Mouse (Mus musculus) heart, postnatal 10 days (tissue): ENCODE measurements around the gene Syne1. TPM values are rescaled to one million over a fixed set of nuclear protein-coding genes. Genes with fewer than 3 reads are reported as not detected.

Experiments used
- DNase-seq, 2 experiments: peaks; one replicate each; pipeline ENCODE4 v3.0.0; 2021
- intact Hi-C: fragments of 180-260 bp; cut with DNase I; formaldehyde crosslinking; loops from one replicate; pipeline ENCODE4 v1.15.1; 2025
- total RNA-seq, 2 experiments: library from RNA; stranded (reverse); gene quantifications; 2 replicates each; pipeline ENCODE4 v1.2.3; 2021

The Syne1 gene
- total RNA-seq, 2 experiments from 2014 or later = 76.4 to 85.9 TPM

DNA sequence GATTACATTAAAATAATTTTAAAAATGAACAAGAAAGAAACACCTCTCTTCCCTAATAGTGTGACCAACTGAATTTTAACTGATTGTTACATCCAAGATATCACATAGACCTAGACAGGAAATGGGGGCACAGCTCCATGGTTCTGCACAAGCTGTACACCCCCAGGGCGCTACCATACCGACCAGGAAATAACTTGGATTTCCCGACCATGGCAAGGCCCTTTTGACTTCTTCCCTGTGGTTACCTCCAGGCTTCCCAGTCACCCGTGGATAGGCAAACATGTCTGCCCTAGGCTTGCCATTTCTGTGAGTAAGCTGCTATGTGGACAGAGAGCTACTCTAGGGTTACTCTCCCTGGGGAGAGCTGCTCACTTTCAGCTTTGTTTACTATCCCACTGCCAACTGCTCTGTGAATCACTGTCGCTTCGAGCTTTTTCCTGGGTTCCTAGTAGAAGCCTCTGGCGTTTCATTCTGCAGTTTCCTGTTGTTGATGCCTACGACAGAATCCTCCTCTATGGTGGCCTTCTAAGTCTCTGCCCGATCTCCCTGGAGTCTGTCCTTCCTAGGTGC is 373.8 kb downstream of the Syne1 start:
- DNase-seq = no peak
- intact Hi-C loops = no loop called here

DNA sequence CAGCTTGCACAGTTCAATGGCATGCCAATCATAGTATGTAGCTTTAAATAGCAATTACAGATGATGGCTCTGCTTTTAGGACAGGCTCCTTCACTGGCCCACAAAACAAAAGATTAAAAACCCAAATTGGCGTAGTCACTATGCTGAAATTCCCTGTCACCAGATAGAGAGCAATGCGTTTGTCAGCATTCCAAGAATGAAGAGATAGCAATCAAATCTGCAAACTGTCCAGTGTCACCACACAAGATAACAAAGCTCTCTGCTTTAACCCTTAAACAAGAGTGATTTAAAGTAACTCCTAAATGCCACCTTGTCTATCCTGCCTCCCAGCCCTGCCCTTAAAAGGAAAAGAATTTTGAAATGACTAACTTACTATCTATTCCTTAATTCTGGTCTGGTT is 374.9 kb downstream of the Syne1 start:
- intact Hi-C loops = no loop called here
- DNase-seq = no peak

DNA sequence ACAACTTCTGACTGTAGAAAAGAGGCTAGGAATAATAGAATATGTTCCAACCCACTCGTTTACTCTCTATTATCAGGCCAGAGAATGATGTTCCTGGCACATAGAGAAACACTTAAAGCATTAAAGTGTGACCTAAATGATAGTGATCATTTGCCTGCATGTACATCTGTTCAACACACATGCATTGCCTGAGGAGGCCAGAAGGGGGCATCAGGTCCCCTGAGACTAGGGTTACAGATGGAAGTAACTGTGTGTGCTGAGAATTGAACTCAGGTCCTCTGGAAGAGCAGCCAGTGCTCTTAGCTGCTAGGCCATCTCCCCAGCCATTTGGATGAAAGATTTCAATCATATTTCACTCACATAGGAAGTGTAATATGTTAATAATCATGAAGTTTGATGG is 380.9 kb downstream of the Syne1 start:
- intact Hi-C loops = no loop called here
- no peak for DNase-seq

DNA sequence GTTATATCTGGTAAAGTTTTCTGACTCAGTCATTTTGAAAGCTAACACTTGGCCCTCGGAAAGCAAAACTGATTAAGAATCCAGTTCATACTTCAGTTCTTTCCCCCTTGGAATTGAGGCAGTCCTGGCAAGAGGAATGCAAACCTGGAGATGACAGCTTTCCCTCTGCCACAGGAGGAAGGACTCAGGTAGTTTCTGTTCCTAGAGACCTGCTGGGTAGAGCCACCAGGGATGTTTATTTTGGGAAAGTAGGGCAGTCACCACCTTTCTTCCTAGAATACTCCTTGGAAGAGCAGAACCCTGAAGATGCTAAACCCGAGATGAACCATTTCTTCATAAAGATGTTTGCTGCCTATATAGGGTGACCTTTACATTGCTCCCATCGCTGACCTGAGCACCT is 383.8 kb downstream of the Syne1 start:
- no peak for DNase-seq
- intact Hi-C loops = loop anchor here (10.0 kb wide), 1 partner anchor 763 kb away; no protein-coding TSS in a partner anchor

DNA sequence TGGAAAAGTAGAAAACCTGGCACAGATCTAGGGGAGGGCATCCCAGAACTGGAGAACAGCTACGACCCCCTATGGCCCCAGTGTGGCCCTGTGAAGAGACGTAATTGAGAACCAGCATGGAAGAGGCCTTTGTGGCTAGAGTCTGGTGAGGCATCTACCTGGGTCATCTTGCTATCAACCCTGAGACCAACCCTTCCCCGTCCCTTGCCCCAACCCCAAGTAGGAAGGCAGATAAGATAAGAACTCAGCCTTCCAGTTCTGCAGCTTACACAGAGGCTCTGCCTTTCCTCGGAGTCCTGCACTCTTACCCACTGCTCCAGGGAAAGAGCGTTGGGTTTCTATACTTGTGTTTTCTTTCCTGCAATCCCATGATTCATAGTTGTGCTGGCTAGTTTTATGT is 385.8 kb downstream of the Syne1 start:
- intact Hi-C loops = loop anchor here (10.0 kb wide), 1 partner anchor 761 kb away; no protein-coding TSS in a partner anchor
- DNase-seq = no peak

DNA sequence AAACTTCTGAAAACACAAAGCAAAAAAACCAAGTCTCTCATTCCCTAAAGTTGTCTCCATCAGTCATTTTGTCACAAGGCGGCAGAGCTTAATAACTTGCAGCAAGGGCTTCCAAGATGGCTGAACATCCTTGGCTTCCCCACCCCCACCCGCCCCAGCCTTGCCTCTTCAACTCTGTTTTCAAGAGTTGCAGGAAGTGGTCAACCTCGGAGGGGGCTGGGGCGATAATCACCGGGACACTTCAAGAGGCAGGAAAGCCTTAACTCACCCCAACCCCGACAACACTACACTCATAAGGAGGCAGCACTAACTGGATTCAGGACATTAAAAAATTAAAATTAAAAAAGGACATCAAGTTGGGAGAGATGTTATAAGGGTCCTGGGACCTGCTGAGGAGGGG is 387.5 kb downstream of the Syne1 start:
- no peak for DNase-seq
- intact Hi-C loops = loop anchor here (5.0 to 10.0 kb wide), 2 partner anchors 491 to 759 kb away; no protein-coding TSS in a partner anchor

DNA sequence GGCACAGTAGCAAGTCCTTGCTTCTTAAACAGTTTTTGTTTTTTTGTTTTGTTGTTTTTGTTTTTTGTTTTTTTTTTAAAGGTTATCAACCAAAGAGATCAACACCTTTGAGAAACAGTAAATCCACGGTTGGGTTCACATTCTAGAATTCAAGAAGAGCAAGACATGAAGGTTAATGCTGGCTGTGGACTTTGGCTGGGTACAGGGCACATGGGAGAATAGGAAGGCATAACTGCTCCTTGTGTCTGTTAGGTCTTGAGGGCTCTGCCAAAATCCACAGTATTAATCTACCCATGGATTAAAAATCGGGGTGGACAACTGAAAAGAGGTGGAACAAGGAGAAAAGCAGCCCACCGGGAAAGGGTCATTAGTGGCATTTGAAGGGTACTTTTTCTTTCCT is 388.0 kb downstream of the Syne1 start:
- no peak for DNase-seq
- intact Hi-C loops = loop anchor here (5.0 to 10.0 kb wide), 2 partner anchors 491 to 758 kb away; no protein-coding TSS in a partner anchor

DNA sequence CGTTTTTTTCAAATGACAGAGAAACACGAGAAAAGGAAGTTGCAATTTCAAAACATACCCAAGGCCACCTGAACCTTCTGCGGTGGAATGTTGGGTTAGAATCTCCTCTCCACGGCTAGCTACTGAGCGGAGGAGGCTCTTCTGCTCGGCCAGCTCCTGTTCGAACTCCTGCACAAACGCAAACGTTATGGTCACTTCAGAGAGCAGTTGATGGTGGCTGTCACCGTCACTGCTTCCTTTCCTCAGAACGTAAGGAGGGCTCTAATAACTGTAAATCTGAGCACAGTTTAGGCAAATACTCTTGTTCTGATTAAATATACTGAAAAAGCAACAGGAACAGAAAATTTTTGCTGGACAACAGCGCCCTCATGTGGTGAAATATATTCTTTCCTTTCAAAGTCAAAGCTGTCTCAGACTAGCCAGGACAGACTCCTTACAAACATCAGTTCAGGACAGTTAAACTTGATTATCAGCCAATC is 389.8 kb downstream of the Syne1 start:
- intact Hi-C loops = loop anchor here (2.0 to 10.0 kb wide), 3 partner anchors 489 to 757 kb away; no protein-coding TSS in a partner anchor
- peak; percentile 57 to 82 for DNase-seq

DNA sequence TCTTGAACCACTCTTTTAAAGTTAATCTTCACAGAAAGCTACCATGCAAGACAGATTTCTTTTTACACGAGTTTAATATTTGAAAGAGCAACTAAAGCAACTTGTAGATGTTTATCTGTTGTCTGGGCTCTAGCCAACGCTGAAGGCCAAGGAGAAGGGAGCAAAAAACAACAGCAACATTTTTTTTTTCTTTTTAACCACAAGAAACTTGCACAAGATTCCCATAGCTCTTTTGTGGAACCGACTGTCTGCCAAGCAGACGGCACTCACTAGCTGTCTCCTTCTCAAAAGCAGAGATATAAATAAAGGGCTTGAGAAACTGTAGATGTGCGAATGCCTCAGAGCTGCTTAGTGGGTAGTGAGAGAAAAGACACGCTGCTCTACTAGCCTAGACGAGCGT is 391.6 kb downstream of the Syne1 start:
- intact Hi-C loops = loop anchor here (2.0 to 10.0 kb wide), 3 partner anchors 487 to 755 kb away; no protein-coding TSS in a partner anchor
- no peak for DNase-seq

DNA sequence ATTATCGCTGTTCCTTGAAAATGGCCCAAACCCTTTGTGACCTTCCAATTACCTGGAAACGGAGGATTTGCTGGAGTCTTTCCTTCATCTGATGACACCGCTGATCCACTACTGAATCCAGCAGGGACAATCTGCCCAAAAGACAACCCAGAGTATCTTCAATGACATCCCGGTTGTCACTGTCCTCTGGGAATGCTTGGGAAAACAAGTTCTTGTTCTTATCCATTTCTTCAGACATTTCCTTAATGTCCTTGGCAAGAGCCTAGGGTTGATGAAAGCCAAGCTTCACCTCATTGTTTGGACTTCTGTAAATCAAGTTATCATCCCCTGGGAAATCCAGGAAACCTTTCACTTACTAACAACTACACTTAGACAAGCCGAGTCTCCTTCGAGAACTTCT is 398.2 kb downstream of the Syne1 start:
- DNase-seq = no peak
- intact Hi-C loops = no loop called here

DNA sequence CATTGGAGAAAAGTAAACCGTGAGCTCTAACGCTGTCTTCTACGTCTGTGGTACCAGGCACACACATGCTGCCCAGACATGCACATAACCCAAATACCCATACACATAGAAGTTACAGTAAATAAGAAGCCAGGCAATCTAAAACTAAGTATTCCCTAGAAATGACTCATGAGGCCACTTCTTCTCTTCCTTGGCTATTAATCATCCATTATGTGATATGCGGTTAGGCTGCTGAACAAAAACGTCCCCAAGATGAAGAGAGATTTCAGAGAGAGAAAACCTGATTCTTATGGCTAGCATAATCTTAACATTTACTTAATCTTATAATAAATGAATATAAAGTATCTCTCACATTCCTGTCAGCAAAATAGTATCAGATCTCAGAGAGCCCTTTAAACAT is 409.8 kb downstream of the Syne1 start:
- DNase-seq = no peak
- intact Hi-C loops = no loop called here

DNA sequence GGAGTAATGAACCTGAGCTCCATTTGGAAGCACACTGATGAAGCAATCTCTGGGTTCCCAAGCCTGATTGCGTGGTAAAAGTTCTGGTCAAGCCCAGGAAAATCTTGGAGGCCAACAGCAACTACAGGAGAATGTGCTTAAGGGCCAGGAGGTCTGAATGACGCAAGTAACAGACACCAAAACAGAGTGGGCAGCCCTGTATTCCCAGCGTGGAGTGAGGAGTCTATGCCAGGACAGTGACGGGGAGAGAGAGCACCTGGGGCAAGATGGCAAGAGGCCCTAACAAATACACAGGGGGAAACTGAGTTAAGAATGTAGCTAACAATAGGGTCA is 411.4 kb downstream of the Syne1 start:
- intact Hi-C loops = no loop called here
- peak; percentile 15 for DNase-seq

DNA sequence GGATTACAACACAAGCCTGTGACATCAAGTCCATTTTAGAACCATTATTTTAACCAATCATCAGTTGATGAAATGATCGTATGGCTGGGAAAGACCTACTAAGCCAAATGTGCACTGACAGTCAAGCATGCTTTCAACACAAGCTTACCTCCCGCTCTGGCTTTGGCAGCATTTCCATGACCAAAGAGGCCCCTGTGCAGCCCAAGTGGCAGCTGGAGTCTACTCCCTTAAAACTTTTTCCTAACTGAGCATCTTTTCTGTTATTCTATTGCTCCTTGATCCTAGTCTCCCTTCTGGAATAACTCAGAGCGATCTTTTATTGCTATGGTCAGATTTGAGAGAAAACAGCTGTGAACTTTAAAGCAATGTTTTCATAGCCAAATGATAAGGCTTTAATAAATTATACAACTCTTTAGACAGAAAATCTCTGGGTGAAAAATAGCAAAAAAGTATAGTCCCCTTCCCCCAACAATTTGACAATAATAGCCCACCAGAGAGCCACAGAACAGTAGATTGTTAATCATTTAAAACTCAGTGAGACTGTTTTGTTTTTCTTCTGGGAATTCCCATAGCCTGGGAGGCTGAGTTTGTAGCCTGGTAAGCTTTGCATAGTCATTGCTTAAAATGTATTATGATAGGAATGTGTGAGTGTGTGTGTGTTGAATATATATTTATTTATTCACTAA is 411.9 kb downstream of the Syne1 start:
- intact Hi-C loops = no loop called here
- DNase-seq = peak; percentile 9 to 11

DNA sequence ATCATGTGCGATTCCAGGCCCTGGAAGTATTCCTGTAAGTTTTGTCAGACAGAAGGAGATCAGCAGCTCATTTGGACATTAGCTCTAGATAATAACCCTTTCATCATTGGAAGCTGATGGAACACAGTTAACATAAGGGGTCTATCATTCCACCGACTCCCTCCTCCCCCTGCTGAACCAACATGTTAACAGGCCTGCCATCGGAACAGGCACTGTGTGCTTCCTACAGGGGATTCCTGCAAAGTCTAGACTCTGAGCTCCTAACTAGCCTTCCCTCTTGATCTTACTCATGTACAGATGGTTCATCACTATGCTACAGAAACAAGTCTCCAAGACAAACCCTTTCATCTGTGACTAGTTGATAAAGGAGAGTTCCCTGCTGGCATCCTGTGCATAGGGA is 419.2 kb downstream of the Syne1 start:
- DNase-seq = no peak
- intact Hi-C loops = no loop called here

DNA sequence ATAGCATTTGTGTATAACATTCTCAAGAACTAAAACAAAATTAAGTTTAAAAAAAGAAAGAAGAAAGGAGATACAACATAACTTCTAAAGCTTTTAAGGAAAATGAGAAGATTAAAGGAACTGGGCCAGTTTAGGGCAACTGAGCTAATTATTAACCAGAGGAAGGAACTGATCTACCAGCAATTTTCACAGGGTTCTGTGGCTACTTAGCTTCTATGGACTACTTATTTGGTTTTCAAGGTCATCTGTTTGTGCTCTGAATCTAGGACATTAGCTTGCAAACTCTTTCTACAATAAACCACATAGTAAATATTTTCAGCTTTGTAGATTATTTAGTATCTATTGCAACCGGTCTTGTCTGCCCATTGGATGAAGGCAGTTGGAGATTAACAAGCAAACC is 420.8 kb downstream of the Syne1 start:
- no peak for DNase-seq
- intact Hi-C loops = no loop called here

DNA sequence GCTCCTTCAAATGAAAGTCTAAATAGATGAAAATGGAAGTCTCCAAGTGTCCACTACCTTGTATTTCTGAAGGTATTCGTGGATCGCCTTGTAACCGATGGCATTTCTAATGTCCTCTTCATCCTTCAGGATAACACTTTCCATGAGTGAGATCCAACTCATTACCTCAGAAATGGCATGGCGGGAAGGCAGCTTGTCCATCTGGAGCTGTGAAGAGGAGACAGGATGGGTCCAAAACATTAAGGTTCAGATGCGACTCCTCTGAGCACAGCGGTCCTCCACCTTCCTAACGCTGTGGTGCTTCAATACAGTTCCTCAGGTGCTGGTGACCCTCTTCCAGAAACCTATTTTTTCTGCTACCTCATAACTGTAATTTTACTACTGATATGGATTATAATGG is 426.5 kb downstream of the Syne1 start:
- DNase-seq = no peak
- intact Hi-C loops = loop anchor here (5.0 kb wide), 1 partner anchor 108 kb away; no protein-coding TSS in a partner anchor

DNA sequence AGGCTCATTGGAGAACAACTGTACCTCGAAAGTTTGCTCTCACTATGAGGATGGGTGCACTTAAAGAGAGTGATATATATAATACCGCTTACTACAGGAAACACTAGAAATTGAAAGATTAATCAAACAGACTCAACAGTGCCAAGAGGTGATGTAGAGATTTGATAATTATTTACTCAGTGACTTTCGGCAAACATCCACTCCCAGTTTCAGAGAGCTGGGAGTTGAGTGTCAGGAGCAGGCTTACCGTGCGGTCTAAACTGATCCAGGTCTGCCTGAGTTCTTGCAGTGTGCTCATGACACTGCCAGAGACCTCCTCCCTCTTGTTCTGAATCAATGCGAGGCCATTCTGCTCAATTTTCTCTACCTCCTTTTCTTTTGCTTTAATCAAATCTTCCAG is 434.6 kb downstream of the Syne1 start:
- intact Hi-C loops = no loop called here
- no peak for DNase-seq

DNA sequence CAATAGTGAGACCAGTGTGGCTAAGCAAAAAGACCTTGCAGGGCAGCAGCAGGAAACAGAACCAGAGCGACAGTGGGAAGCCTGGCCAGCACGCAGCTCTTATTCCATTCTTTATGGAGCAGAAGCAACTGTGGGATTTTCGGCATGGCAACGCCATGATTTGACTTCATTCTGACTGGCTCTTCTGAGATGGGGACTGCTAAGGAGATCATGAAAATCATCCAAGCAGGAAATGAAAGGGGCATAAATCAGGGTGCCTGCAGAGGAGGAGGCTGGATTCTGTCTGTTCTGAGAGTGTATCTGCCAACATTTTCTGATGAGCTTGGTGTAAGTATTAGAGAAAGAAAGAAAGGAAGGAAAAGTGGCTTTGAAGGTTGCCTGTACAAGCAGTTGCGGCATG is 435.1 kb downstream of the Syne1 start:
- no peak for DNase-seq
- intact Hi-C loops = no loop called here

DNA sequence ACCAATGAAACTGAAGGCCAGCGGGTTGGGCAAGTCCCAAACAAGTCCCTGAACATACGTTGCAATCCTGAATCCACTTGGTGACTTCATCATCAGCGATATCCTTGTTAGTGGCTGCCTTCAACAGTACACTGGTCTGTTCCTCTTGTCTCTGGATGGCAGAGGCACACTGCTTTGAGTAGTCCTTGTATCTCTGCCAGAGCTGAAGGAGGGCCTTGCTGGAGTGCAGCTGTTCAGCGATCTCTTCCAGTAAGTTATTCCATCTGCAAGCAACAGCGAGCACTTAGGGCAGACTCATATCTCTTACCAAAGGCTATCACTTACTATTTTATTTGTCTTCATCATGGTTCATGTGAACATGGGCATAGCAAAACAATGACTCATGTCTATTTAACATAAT is 440.5 kb downstream of the Syne1 start:
- peak; percentile 14 to 19 for DNase-seq
- intact Hi-C loops = no loop called here

DNA sequence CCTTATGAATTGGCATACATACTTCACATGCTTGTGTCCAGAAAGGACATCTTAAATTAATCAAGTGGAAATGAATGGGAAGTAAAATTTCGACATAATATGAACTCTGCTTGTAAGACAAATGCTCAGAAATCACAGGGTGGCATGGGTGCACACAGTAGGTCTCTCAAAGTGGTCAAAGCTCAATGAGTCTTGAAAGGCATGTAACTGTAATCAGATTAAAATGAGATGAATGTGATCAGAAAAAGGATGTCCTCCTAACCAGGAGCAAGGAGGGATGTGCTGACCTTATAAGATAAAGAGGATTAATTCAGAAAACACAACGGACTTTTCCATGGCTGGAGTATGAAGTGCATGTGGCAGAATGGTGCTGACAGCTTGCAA is 453.5 kb downstream of the Syne1 start:
- intact Hi-C loops = no loop called here

DNA sequence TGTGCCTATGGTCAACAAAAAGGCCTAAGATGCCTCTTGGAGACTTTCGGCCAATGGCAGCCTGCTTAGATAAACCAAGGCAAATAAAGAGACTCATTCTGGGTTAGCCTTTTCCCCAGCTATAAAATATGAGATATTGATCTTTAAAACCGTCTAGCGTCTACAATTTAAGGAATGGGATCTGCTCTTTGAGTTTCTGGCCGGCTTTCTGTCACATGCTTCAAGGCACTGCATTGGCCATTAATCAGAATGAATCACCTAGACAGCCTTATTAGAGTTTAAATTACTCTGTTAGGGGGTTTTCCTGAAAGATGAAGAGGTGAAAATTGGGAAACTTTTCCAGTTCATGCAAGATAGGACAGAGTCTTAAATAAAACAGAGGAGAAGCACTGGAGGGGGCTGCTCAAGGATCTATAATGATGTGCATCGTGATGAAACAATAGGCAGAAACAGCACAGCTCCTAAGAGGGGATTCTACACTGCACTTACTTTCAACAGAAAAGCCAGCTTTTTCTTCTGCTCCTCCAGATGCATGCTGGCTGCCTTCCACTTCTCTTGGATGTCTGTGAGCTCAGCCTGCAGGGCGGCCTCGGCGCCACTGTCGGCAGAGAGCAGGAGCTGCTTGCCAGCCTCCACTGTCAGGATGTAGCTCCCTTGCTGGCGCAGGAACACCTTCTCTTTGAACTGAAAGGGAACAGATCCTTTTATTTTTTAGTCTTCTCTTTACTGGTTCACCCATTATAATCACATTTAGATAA is 454.1 kb downstream of the Syne1 start:
- peak; percentile 68 for DNase-seq
- intact Hi-C loops = no loop called here

More for the DNA sequence above, 453.5 kb downstream of the Syne1 start:
- no peak for DNase-seq

DNA sequence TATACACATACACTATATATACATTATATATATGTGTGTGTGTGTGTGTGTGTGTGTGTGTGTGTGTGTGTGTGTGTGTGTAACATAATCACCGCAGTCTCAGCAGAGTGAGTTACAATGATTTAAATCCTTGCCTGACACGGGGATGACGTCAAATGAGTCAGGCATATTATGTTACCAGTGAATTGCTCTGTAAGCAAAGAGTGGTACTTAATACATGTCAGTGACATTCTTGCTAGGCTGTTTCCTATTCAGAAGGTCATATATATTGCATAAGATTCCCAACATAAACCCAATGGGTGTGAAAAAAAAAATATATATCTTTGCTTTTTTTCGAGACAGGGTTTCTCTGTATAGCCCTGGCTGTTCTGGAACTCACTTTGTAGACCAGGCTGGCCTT is 462.1 kb downstream of the Syne1 start:
- intact Hi-C loops = no loop called here
- no peak for DNase-seq
